Mouse (Mus musculus) testis, postnatal 14 days (tissue): ENCODE data around the gene Prrg2.
"Not testable (repeated sequence)": the region's sequence is repeated elsewhere in the genome, so short reads cannot be mapped to it uniquely, and the experiment has no call there.

Source experiments
- DNase-seq: peaks from one replicate; pipeline ENCODE4 v3.0.0; 2021; ENCODE audit warnings: low spot score

Gene Prrg2

GRCm38 (mm10) chr7:45062239-45062835 lies at the start of gene Prrg2, which contains the start of gene Nosip:
TSS of gene Prrg2 (minus strand) at chr7:45062677.
TSS of gene Nosip (plus strand) at chr7:45062429.
- peak; percentile 96 for DNase-seq

- no peak for DNase-seq
Observed at GRCm38 (mm10) chr7:45111940-45112339, 49.5 kb upstream of the Prrg2 start.

- DNase-seq = not testable (repeated sequence)
Observed at GRCm38 (mm10) chr7:45110089-45110488, 47.6 kb upstream of the Prrg2 start.

- DNase-seq = no peak
Observed at GRCm38 (mm10) chr7:45107052-45107645, 44.7 kb upstream of the Prrg2 start.

GRCm38 (mm10) chr7:45106441-45106840 lies 44.0 kb upstream of the Prrg2 start:
- DNase-seq = no peak

GRCm38 (mm10) chr7:45105491-45105890 lies 43.0 kb upstream of the Prrg2 start:
- no peak for DNase-seq

- no peak for DNase-seq
Observed at GRCm38 (mm10) chr7:45104941-45105340, 42.5 kb upstream of the Prrg2 start.

GRCm38 (mm10) chr7:45103652-45104180 lies 41.2 kb upstream of the Prrg2 start, which contains the start of gene Fcgrt:
TSS of gene Fcgrt (minus strand) at chr7:45103851.
- peak; percentile 88 for DNase-seq

GRCm38 (mm10) chr7:45102940-45103585 lies 40.6 kb upstream of the Prrg2 start:
- no peak for DNase-seq

- no peak for DNase-seq
Observed at GRCm38 (mm10) chr7:45102441-45102840, 40.0 kb upstream of the Prrg2 start.

GRCm38 (mm10) chr7:45100046-45100445 lies 37.6 kb upstream of the Prrg2 start:
- no peak for DNase-seq

- DNase-seq = peak; percentile 60
Observed at GRCm38 (mm10) chr7:45098541-45099240, 36.2 kb upstream of the Prrg2 start.

GRCm38 (mm10) chr7:45097479-45097878 lies 35.0 kb upstream of the Prrg2 start:
- DNase-seq = no peak

- DNase-seq = not testable (repeated sequence)
Observed at GRCm38 (mm10) chr7:45095965-45096364, 33.5 kb upstream of the Prrg2 start.

- no peak for DNase-seq
Observed at GRCm38 (mm10) chr7:45095367-45095766, 32.9 kb upstream of the Prrg2 start.

- no peak for DNase-seq
Observed at GRCm38 (mm10) chr7:45094121-45094520, 31.6 kb upstream of the Prrg2 start.

- no peak for DNase-seq
Observed at GRCm38 (mm10) chr7:45093516-45093905, 31.0 kb upstream of the Prrg2 start.

- DNase-seq = no peak
Observed at GRCm38 (mm10) chr7:45092828-45093515, 30.5 kb upstream of the Prrg2 start.

GRCm38 (mm10) chr7:45092048-45092447 lies 29.6 kb upstream of the Prrg2 start, which contains the start of gene Rcn3:
TSS of gene Rcn3 (minus strand) at chr7:45092221.
- DNase-seq = peak; percentile 88

GRCm38 (mm10) chr7:45091001-45091990 lies 28.8 kb upstream of the Prrg2 start:
- no peak for DNase-seq
